Mouse (Mus musculus): ENCODE results near the gene Btg4.

DNA sequence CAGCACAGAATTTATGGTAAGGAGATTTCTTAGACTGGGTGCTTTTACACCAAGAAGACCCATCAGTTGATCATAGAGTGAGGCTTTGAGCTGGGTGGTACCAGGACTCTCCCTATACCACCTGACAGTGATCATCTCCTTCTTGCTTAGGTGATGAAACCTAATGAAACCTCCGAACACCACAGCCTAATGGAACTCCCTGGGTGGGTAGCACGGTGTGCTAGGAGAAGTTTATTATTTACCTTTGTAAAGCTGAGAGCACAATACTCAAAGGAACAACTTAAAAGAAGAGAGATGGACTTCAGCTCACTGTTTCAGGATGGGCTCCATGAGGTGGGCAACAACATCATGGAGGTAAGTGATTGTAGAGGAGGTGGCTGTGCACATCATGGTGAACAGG, at the start of gene Btg4:
- TF ChIP-seq CTCF (IDR thresholded peaks at IDR 0.05; ENCODE audit: low read depth) (no peak), EP300 (optimal IDR thresholded peaks at IDR 0.05) (no peak)
